In genomic region chr15:59820317-59820716, GRCm38 (mm10) we compare ENCODE assay signal across 15 mouse cellular contexts.
"Had no signal": no experiment of that assay in that cellular context is flagged by ENCODE, and none has a peak within 500 bp of the region (broad histone marks: within the 10 kb centered on the region; RNA-seq: fewer than 3 reads in every experiment).

No protein-coding gene starts in this region.

- DNase-seq: kidney, adult 18-20 months; kidney, postnatal 25 days; layer of hippocampus, postnatal 36 days; liver, embryonic 13.5 days; lung, adult 18-20 months; lung, postnatal 10 days; lung, postnatal 4 days; right cerebral cortex, postnatal 14 days had no signal

- H3K27ac ChIP-seq: kidney, embryonic 15.5 days; limb, embryonic 15.5 days; liver, embryonic 13.5 days; stomach, embryonic 15.5 days had no signal

- H3K9ac ChIP-seq: kidney, embryonic 15.5 days; limb, embryonic 15.5 days; liver, embryonic 13.5 days; stomach, embryonic 15.5 days had no signal

- H3K9me3 ChIP-seq: kidney, embryonic 15.5 days; limb, embryonic 15.5 days; liver, embryonic 13.5 days; megakaryocyte, embryonic 14.5 days; stomach, embryonic 15.5 days had no signal

- H3K4me1 ChIP-seq: liver, embryonic 13.5 days had no signal

- H3K36me3 ChIP-seq: kidney, embryonic 15.5 days; limb, embryonic 15.5 days; liver, embryonic 13.5 days; stomach, embryonic 15.5 days had no signal

- ATAC-seq: inflammation-experienced regulatory T-cells, adult 6 months; midbrain, embryonic 16.5 days had no signal

- H3K27me3 ChIP-seq: kidney, embryonic 15.5 days; limb, embryonic 15.5 days; liver, embryonic 13.5 days; stomach, embryonic 15.5 days had no signal

- H3K4me2 ChIP-seq: kidney, embryonic 15.5 days; limb, embryonic 15.5 days; liver, embryonic 13.5 days; midbrain, embryonic 11.5 days; stomach, embryonic 15.5 days had no signal

- H3K4me3 ChIP-seq: kidney, embryonic 15.5 days; limb, embryonic 15.5 days; liver, embryonic 13.5 days; megakaryocyte, embryonic 14.5 days; stomach, embryonic 15.5 days had no signal
